Mouse (Mus musculus) brain, embryonic 14.5 days (tissue): ENCODE data around the gene Tenm2.

Experiments
- CTCF ChIP-seq: fragments of 200-500 bp; IDR thresholded peaks from 2 replicates; pipeline ENCODE4 v1.5.1; 2012; ENCODE audit warnings: inconsistent platforms, mild to moderate bottlenecking, moderate library complexity, borderline replicate concordance; ENCODE audit not compliant: insufficient read depth, insufficient read length; ENCODE audit errors: extremely low read depth
- POLR2A ChIP-seq: fragments of 200-500 bp; IDR thresholded peaks from 2 replicates; pipeline ENCODE4 v1.6.1; 2012; ENCODE audit warnings: mild to moderate bottlenecking, inconsistent platforms, borderline replicate concordance; ENCODE audit not compliant: poor library complexity, insufficient read depth, insufficient read length, severe bottlenecking; ENCODE audit errors: extremely low read depth

GRCm38 (mm10) chr11:36244491-36244882 is 991.3 kb downstream of the Tenm2 start:
- TF ChIP-seq CTCF = no peak
- TF ChIP-seq POLR2A = no peak
